Mouse (Mus musculus) layer of hippocampus, adult 9-11 months (tissue): ENCODE measurements at regions not wholly inside any gene's neighbourhood (a gene's known extent, or its start where the extent isn't known, plus 50 kb on each side); places are given as distances from the start of the nearest gene placed in this dataset.

Experiments
- DNase-seq: peaks from one replicate; pipeline ENCODE4 v3.0.0; 2022

- no peak for DNase-seq
Measured at GRCm38 (mm10) chr5:149909108-149909739, 109.3 kb upstream of the Rxfp2 start.

DNA sequence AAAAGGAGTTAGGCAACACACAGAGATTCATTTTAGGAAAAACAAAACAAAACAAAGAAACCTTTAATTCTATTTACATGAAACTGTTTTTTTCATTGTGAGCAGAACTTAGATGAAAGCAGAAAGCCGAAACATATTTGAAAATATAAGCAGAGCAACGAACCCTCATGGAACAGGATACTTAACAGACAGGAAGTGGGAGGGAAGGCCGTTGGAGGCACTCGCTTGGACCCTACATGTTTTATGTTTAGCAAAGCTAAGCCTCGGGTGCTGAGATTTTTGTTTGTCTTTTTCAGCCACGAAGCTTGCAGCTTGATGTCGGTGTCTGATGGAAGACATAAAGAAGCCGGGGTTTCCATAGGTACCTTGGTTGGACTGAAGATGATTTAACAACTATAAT lies 108.5 kb upstream of the Rxfp2 start:
- no peak for DNase-seq

- no peak for DNase-seq
Measured at GRCm38 (mm10) chr5:149911968-149912367, 106.5 kb upstream of the Rxfp2 start.

GRCm38 (mm10) chr5:149915761-149916160 lies 102.7 kb upstream of the Rxfp2 start:
- no peak for DNase-seq

DNA sequence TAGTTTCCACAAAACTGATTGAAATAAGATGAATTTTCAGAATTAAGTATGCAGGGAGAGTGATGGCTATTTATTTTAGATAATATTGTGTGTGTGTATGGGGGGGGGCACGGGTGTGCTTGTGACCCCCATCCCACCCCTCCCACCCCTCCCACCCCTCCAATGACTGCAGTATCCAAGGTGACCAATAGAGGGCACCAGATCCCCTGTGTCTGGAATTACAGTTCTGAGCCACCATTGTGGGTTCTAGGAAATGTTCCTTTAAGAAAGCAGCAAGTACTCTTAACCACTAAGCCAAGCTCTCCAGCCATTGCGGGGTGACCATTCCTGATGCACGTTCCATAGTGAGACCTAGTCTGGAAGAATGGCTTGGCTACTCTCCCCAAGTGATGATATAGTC lies 101.1 kb upstream of the Rxfp2 start:
- DNase-seq: no peak

DNA sequence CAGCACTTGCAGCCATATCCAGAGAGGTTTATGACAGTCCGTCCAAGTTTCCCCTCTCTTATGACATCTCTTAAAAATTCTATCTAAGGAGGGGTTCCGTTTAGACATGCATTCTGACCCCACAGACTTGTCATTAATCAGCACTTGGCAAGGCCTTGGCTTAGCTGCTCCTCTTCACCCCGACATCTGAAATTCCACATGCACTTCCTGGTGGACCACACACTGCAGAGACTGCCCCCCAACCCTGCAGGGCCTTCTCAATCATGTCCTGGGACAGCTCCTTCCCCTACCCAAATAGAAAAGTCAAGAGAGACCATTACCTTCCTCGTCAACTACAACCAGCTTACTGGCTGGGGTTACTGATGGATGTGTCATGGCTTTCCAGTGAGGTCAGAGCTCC lies 99.4 kb upstream of the Rxfp2 start:
- DNase-seq: no peak

GRCm38 (mm10) chr5:149920326-149920725 lies 98.1 kb upstream of the Rxfp2 start:
- DNase-seq: no peak

DNA sequence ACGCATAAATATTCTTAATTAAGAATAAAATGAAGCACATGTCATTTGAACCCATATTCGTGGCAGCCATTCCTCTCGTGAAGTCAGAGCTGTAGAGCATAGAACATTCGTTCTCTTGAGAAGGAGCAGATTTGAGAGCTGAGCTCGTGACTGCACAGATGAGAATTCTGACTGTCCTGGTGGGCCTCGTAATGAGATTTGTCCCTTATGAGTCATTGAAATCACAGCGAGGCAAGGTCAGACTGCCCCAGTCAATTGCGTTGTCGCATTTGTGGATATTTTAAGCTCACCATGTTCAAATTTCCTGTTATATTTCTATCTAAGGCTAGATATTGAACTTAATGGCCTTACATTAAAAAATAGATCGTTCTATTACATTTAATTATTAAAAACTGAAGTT lies 94.0 kb upstream of the Rxfp2 start:
- no peak for DNase-seq

DNA sequence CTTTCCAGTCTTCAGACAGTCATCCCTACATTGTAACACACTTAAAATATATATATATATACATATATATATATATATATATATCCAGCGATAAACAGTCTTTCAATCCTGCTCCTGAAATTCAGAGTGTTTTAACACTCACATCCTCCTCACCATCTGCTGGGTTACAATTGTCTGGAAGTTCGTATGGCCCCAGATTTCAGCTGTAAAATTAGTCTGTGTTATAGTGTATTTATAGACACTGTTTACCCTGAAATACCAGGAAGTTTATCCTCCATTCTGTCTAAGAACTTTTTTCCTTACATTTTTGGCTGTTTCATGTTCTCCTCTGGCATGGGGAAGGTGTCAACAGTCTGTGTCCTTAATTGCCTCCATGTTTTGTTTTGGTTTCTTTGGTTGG lies 91.7 kb upstream of the Rxfp2 start:
- peak; percentile 15 for DNase-seq

GRCm38 (mm10) chr5:149931574-149932161 lies 86.8 kb upstream of the Rxfp2 start:
- DNase-seq: no peak

- no peak for DNase-seq
Measured at GRCm38 (mm10) chr5:149932220-149932619, 86.3 kb upstream of the Rxfp2 start.

GRCm38 (mm10) chr5:149945651-149946050 lies 72.8 kb upstream of the Rxfp2 start:
- DNase-seq: no peak

GRCm38 (mm10) chr5:149947491-149947890 lies 71.0 kb upstream of the Rxfp2 start:
- no peak for DNase-seq

GRCm38 (mm10) chr5:149956931-149957330 lies 61.5 kb upstream of the Rxfp2 start:
- DNase-seq: no peak

DNA sequence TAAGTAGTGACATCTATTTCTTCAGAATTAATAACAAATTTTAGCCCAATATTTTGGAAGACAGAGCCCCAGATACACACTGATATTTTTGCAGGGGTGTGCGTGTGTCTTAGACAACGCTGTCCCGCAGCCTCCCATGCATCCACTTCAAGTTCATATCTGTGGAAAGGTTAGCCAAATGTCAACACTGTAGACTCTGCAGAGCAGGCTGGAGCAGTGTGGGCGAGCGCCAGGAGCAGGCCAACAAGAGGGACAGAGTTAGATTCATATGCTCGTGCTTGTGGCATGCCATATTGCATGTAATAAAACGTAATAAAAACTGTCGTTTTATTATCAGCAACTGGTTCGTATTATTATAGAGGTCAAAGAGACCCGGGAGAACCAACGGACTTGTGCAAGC lies 57.3 kb upstream of the Rxfp2 start:
- no peak for DNase-seq

DNA sequence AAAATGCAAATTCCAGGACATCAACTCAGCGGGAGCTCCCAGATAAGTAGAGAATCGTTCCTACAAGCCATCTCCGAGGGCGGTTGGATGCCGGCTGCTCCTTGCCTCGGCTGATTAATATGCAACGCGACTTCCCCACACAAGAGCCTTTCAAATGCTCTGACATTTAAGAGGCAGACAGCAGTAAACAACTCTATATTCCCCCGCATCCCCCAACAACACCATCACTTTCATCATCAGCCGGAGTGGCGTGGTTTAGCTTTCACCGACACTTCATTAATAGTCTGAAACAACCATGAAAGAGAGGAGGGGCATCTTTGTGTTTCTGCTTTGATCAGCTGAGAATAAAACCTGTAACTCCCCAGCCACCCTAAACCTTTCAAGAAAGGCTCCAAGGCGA lies 53.7 kb upstream of the Rxfp2 start:
- peak; percentile 14 for DNase-seq
